Comparison of ENCODE assay signal across 16 mouse cellular contexts in genomic region chrX:150564644-150565357, GRCm38 (mm10). TPM values are rescaled to one million over a fixed set of nuclear protein-coding genes. Genes with fewer than 3 reads are reported as not detected.
A peak's percentile ranks its signal among the peaks of the same experiment; 100 is the strongest.
DNase-seq lines count a peak whose midpoint lies in the region; ATAC-seq and TF ChIP-seq lines count a peak whose summit lies in the region.
"Had no signal": no experiment of that assay in that cellular context is flagged by ENCODE, and none has a peak within 500 bp of the region (broad histone marks: within the 10 kb centered on the region; RNA-seq: fewer than 3 reads in every experiment).

No protein-coding gene starts in this region.

- 73% methylated on average over 11 of the region's 12 CpGs for WGBS in liver, postnatal 0 days (ENCODE audit: insufficient replicate concordance)

- peak; percentile 98 for ATAC-seq in G1E (ENCODE audit: extremely low read depth, insufficient number of reproducible peaks, low FRiP score, poor library complexity, severe bottlenecking)
- ATAC-seq in erythroid progenitor cell, adult 5-6 weeks (replicated peaks; ENCODE audit: low FRiP score, poor library complexity, severe bottlenecking) = peak; percentile 98
- ATAC-seq in liver, postnatal 0 days = peak; percentile 100

- H3K4me2 ChIP-seq in liver, postnatal 0 days (ENCODE audit: low read depth, low read length) = 0 out of 2 replicates have a peak overlapping the region, but pooled peaks have one; percentile 35
- H3K4me2 ChIP-seq: embryonic facial prominence, embryonic 12.5 days; kidney, embryonic 15.5 days; midbrain, embryonic 11.5 days had no signal

- peak; percentile 17 for DNase-seq in G1E (ENCODE audit: low spot score)
- peak; percentile 87 for DNase-seq in MEL-GATA-1-ER (ENCODE audit: extremely low read depth, low read depth)
- peak; percentile 33 for DNase-seq in liver, postnatal 0 days
- DNase-seq in layer of hippocampus, adult 9-10 months (ENCODE audit: low spot score) = no peak
- DNase-seq in urinary bladder, postnatal 4 days (ENCODE audit: low spot score in 2 of 2) = no peak
- DNase-seq in cerebellum, postnatal 25 days = no peak
- DNase-seq: adrenal gland, postnatal 25 days; cerebellum, adult 11 months; cerebellum, postnatal 36 days; heart, adult 11 months; heart, postnatal 4 days; lung, postnatal 10 days had no signal

- H3K36me3 ChIP-seq in G1E (replicated peaks) = peaks cover 17% of the 10 kb centered on the region
- H3K36me3 ChIP-seq in liver, postnatal 0 days (replicated peaks; ENCODE audit: insufficient read depth, low read length) = peaks cover 35% of the 10 kb centered on the region
- H3K36me3 ChIP-seq: embryonic facial prominence, embryonic 12.5 days had no signal

- peak overlapping the region; percentile 77 for H3K27ac ChIP-seq in liver, postnatal 0 days (ENCODE audit: low read depth)
- H3K27ac ChIP-seq: embryonic facial prominence, embryonic 12.5 days; kidney, embryonic 15.5 days had no signal

- no peaks in the 10 kb centered on the region for H3K9me3 ChIP-seq in G1E (replicated peaks)
- H3K9me3 ChIP-seq in liver, postnatal 0 days (ENCODE audit: low read length) = no peaks in the 10 kb centered on the region
- H3K9me3 ChIP-seq: embryonic facial prominence, embryonic 12.5 days; kidney, embryonic 15.5 days had no signal

- no peak for TF ChIP-seq CTCF in G1E (IDR thresholded peaks at IDR 0.05; ENCODE audit: low read depth, low read length)
- no peak for TF ChIP-seq CTCF in liver, postnatal 0 days (IDR thresholded peaks at IDR 0.05; ENCODE audit: low read depth)

- peaks cover 22% of the 10 kb centered on the region for H3K4me1 ChIP-seq in G1E (ENCODE audit: insufficient read depth, low read depth, low read length)
- H3K4me1 ChIP-seq in liver, postnatal 0 days (ENCODE audit: insufficient read depth) = no peaks in the 10 kb centered on the region; the same call in 1 of the 2 replicates
- H3K4me1 ChIP-seq: embryonic facial prominence, embryonic 12.5 days; kidney, embryonic 15.5 days had no signal

- peak overlapping the region; percentile 38; the same call in 1 of the 2 replicates for H3K4me3 ChIP-seq in G1E (ENCODE audit: low read depth, low read length)
- H3K4me3 ChIP-seq in liver, postnatal 0 days (ENCODE audit: low read depth, low read length) = no peak overlapping the region
- H3K4me3 ChIP-seq: embryonic facial prominence, embryonic 12.5 days; kidney, embryonic 15.5 days had no signal

- H3K9ac ChIP-seq in liver, postnatal 0 days (replicated peaks) = no peak overlapping the region
- H3K9ac ChIP-seq: embryonic facial prominence, embryonic 12.5 days; kidney, embryonic 15.5 days had no signal

- TF ChIP-seq EP300 in liver, postnatal 0 days (IDR thresholded peaks at IDR 0.05; ENCODE audit: low read depth) = peak; percentile 99

- H3K27me3 ChIP-seq in G1E (ENCODE audit: insufficient read depth, low read length) = no peaks in the 10 kb centered on the region
- no peaks in the 10 kb centered on the region for H3K27me3 ChIP-seq in liver, postnatal 0 days (ENCODE audit: insufficient read depth, low read length)

RNA-seq across cellular contexts. Expression of gene Alas2, which starts 17.6 kb away (rescaled TPM):
- 9.0 and 131 TPM in 2 replicates for total RNA-seq in G1E (2014; fragmentation: Nextera tagmentation)
- 0.87 and 1.1 TPM in 2 replicates for total RNA-seq in G1E (2017)
- polyA plus RNA-seq in G1E (2012) = 0.30 and 0.57 TPM in 2 replicates
- total RNA-seq in erythroid progenitor cell, adult 5-6 weeks (2015; ENCODE audit: low replicate concordance) = 2,632 and 2,832 TPM in 2 replicates
- total RNA-seq in erythroid progenitor cell, adult 5-6 weeks (2017; ENCODE audit: low replicate concordance) = 1,921 and 2,180 TPM in 2 replicates
- 444 and 462 TPM in 2 replicates for polyA plus RNA-seq in liver, postnatal 0 days (2015; fragmentation: Nextera tagmentation; extraction: Ambion mirVana)

RNA-seq across cellular contexts. Expression of gene Pfkfb1, which starts 23.2 kb away (rescaled TPM):
- 10.0 and 19.6 TPM in 2 replicates for total RNA-seq in G1E (2014; fragmentation: Nextera tagmentation)
- 4.9 and 5.0 TPM in 2 replicates for total RNA-seq in G1E (2017)
- polyA plus RNA-seq in G1E (2012) = 0.28 and 0.51 TPM in 2 replicates
- 20.2 and 33.5 TPM in 2 replicates for total RNA-seq in erythroid progenitor cell, adult 5-6 weeks (2015; ENCODE audit: low replicate concordance)
- total RNA-seq in erythroid progenitor cell, adult 5-6 weeks (2017; ENCODE audit: low replicate concordance) = 17.7 and 21.8 TPM in 2 replicates
- polyA plus RNA-seq in liver, postnatal 0 days (2015; fragmentation: Nextera tagmentation; extraction: Ambion mirVana) = 21.9 and 22.0 TPM in 2 replicates

RNA-seq across cellular contexts. Expression of gene Apex2, which starts 24.9 kb away (rescaled TPM):
- total RNA-seq in G1E (2014; fragmentation: Nextera tagmentation) = 21.0 and 22.8 TPM in 2 replicates
- total RNA-seq in G1E (2017) = 7.7 and 8.0 TPM in 2 replicates
- 1.2 and 1.3 TPM in 2 replicates for polyA plus RNA-seq in G1E (2012)
- 15.1 and 25.2 TPM in 2 replicates for total RNA-seq in erythroid progenitor cell, adult 5-6 weeks (2015; ENCODE audit: low replicate concordance)
- total RNA-seq in erythroid progenitor cell, adult 5-6 weeks (2017; ENCODE audit: low replicate concordance) = 12.0 and 18.1 TPM in 2 replicates
- polyA plus RNA-seq in liver, postnatal 0 days (2015; fragmentation: Nextera tagmentation; extraction: Ambion mirVana) = 6.1 and 6.7 TPM in 2 replicates

Comparison
In these comparisons a context has a peak if more than half of its experiments do, and no peak if none do; other contexts are left out.
1. DNase-seq: peak in G1E (single experiment), MEL-GATA-1-ER (single experiment) and liver, postnatal 0 days (single experiment); none in layer of hippocampus, adult 9-10 months (single experiment), urinary bladder, postnatal 4 days (0 of 2) and cerebellum, postnatal 25 days (0 of 2).
2. RNA of gene Alas2, which starts 17.6 kb away (total RNA-seq): 1,921 to 2,832 TPM in erythroid progenitor cell, adult 5-6 weeks; 0.87 to 131 TPM in G1E; every median in the first group is over 10 times any median in the second.
3. Peak in every context shown above with its lines, with median percentiles within 50 percentile points of each other: ATAC-seq.